ENCODE assay signal across 14 mouse cellular contexts in the genomic region with DNA sequence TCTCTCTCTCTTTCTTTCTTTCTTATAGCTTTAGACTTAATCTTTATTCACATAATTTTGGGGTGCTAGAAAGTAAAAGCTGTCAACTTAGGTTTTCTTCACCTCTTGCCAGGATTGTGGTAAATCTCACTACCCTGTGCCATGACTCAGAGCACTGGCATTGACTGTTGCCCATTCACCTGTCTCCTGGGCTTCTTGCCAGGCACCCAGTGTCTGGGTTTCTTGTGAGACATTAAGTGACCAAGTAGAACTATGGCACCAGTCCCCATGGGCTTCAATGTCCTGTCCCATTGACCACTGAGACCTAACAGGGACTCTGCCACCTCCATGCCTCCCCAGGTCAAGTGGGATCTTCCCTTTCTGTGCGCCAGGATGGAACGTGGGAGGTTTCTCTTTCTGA.
DNase-seq lines count a peak whose midpoint lies in the region.
"Had no signal": no experiment of that assay in that cellular context is flagged by ENCODE, and none has a peak within 500 bp of the region (broad histone marks: within the 10 kb centered on the region; RNA-seq: fewer than 3 reads in every experiment).

No protein-coding gene starts in this region.

- peak; percentile 88 for DNase-seq in heart, adult 11 months
- DNase-seq in heart, adult 8-10 months (ENCODE audit: low spot score) = no peak
- peak; percentile 56 for DNase-seq in urinary bladder, postnatal 14 days (ENCODE audit: low spot score)
- no peak for DNase-seq in urinary bladder, postnatal 25 days (ENCODE audit: low spot score)
- DNase-seq in kidney, postnatal 10 days = peak; percentile 71
- DNase-seq in c-Kit-positive CD71-positive TER-119-positive erythroid progenitor cells, embryonic 14.5 days (ENCODE audit: low spot score) = no peak
- DNase-seq in adrenal gland, postnatal 14 days = no peak
- DNase-seq: adrenal gland, postnatal 10 days; cerebellum, adult 11-12 months; gastrocnemius, postnatal 10 days; heart, adult 18-20 months; heart, postnatal 36 days; spleen, adult 18-20 months; thymus, postnatal 4 days had no signal

Comparison
In these comparisons a context has a peak if more than half of its experiments do, and no peak if none do; other contexts are left out.
1. DNase-seq: peak in heart, adult 11 months (single experiment), urinary bladder, postnatal 14 days (single experiment) and kidney, postnatal 10 days (single experiment); none in heart, adult 8-10 months (single experiment), urinary bladder, postnatal 25 days (single experiment), c-Kit-positive CD71-positive TER-119-positive erythroid progenitor cells, embryonic 14.5 days (single experiment) and adrenal gland, postnatal 14 days (single experiment).